Mouse (Mus musculus) NIH3T3 (cell line): ENCODE measurements at regions not wholly inside any gene's neighbourhood (a gene's known extent, or its start where the extent isn't known, plus 50 kb on each side); places are given as distances from the start of the nearest gene placed in this dataset.

Source experiments
- DNase-seq: peaks from one replicate; pipeline ENCODE4 v3.0.0-alpha.2; 2012; ENCODE audit warnings: low read depth

DNA sequence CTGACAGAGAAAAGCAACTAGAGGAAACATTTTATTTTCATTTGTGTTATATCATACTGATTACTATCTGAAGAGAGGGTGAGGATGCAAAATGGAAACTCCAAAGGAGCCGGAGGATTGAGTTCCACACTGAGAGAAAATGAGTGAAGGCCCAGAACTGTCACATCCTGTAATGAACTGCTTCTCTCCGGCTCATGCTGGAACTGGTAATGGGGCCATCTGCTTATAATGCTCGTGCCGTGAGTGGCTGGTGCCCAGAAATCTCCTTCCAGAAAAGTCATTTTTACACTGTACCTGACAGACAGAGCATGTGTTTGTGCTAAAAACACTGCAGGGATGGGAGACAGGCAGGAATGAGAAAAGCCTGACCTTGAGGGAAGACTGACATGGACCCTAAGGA, 483.5 kb upstream of the Pkdcc start:
- no peak for DNase-seq

DNA sequence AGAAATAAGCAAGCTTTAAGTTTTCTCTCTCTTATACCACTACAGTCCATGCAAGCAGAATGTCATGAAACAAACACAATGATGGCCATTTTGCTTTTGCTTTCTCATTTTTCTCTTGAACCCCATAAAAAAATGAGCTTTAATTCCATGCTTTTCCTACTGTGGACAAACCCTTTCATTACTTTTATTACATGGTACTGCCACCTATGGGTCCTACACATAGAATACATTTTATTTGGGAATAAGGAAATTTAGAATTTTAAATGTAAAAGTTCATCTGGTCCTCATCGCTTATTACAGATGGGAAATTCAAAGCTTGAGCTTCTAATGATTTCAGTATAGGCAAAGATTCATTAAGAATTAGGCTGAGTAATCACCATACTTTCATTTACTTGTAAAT, 472.6 kb upstream of the Pkdcc start:
- DNase-seq = no peak

DNA sequence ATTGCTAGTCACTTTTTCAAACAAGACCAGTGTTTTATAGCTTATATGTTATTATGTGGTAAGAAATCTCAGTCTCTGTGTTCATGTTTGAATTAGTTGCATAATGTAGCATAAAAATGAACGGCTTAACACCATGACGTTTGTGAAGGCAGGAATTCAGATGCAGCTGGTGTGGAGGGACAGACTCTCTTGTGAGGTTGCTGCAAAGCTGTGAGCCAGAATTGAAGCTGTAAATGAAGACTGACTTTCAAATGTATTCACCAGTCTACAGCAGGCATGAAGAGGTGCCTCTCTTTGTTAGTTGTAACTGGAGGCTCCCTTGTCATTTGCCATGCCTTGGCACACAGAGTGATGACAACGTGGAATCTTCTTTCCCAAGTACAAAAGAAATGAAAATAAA, 457.7 kb upstream of the Pkdcc start:
- DNase-seq = no peak

DNA sequence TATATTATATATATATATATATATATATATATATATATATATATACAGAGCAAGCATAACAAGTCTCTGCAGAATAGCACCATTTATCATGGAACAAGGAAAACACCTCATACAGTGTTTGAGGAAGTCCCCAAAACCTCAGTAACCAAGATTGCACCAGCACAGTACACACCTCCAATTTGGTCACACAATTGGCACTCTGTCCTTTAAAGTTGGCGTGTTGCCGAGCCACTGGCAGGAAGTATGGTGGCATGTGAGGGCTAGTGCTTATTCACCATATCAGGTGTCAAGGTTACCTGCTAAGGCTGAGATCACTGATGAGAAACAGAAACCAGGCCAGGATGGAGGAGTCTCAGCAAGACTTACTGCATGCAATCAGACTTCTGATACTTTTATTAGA, 436.0 kb upstream of the Pkdcc start:
- DNase-seq = no peak

DNA sequence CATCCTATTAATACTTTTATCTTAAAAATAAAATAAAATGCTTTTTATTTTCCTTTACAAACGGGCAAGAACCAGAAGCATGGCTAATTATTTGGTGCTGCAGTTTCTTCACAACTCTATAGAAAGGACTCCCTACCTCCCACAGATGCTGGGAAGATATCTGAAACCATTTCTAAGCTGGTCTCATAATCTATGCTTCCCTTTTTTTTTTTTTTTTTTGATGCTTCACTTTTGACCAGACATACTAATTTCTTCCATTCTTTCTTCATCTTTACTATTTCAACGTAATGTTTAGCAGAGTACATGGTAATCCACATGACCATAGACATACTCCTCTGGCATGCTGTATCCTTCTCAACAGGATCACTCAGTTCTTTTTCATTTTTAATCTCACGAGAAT, 393.0 kb upstream of the Pkdcc start:
- no peak for DNase-seq

DNA sequence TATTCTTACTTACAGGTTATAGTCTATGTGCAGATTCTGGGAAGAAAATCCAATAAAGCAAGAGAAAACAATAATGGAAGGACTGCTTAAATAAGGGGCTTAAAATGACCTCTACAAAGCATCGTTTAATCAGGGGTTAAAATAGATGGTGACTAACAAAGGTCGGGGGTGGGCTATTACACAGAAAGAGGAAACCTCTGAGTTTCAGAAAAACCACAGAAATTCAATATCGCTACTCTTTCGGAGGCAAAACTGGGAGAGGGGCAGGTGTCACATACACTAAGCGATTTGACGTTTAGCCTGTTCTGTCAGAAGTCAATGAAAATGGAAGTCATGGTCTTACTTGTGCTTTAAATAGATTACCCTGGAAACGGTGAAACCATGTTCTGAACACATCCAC, 391.0 kb upstream of the Pkdcc start:
- no peak for DNase-seq

DNA sequence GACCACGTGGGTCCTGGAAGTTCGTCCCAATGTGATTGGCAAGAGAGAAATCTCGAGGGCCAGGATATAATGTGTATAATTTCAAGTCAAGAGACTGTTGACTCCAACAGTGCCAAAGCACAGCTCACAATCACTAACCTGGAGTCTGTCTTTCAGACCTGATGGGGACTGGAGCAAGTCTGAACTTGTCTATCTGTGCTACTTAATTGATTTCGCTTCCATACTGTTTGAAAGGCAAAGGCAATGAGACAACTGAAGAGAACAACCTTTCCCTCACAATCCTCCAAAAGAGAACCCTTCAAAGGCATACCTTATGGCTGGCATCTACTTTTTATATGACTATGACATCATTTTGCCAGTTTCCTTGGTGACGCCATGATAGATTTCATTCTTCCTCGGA, 390.5 kb upstream of the Pkdcc start:
- no peak for DNase-seq

DNA sequence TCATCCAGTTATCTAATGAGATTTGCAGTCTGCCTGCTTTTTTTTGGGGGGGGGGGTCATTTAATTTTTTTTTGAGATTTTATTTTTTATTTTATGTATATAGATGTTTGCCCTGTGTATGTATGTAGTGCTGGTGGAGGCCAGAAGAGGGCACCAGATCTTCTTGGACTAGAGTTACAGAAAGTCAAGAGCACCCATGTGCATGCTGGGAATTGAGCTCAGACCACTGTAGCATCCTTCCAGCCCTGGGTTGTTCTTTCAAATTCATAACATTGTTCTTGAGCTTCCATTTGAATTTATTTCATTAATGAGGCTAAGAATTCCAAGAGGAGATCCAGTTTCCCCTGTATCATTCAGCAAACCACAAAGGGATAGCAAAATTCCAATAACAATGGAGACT, 387.9 kb upstream of the Pkdcc start:
- peak; percentile 3 for DNase-seq

DNA sequence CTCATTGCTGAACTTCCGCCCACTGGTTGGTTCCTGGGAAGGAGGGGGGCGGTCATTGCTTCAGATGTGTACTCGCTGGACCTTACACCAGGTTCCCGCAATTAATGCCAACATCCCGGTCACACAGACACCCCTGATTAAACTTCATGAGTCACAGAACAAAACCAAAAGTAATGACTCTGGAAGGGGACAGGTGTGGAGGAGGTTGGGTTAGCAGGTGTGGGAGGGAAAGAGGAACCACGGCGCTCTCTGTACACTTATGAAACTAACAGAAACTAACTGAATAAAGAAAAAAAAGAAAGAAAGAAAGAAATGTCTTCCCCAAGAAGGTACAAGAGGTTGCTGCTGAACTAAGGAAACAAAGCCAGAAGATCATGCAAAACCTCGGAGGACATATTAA, 387.3 kb upstream of the Pkdcc start:
- DNase-seq = no peak

DNA sequence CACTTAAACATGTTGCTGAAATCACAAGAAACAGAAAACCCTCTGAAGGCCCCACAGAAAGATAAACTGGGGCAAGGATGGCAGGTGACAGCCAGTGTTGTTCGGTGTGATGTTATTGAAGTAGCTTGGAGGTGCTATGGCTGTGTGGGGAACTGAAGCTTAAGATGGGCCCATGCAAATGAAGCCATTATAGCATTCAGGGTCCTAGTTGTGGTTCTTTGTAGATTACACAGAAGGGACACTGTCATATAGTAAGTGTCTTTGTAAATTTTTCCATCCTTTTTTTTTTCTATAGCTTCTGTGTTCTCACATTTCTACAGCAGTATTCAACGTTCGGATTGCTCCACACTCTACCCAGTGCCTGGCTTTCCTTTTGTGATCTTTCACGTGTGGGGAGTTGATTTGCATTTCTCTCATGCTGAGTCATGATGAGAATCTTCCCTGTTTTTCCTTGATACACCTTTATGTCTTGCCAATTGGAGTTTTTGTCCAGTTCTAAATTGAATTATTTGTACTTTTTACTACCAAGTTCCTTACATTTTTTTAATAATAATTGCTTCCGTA, 386.6 kb upstream of the Pkdcc start:
- no peak for DNase-seq

DNA sequence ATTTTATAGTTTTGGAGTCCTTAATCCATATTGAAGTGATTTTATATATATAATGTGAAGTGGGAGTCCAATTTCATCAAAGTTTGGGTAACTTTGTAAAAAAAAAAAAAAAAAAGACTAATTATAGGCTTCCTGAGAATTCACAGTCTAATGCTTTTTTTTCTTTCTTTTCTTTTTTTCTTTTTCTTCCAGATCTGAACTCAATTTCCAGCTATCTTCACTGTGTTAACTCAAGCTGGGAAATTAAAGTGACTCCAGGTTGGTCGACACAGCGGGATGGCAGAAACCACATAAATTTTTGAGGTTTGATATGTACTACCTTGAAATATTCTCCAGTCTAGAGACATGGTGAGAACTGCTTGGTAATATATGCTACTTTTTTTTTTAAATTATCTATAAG, 385.7 kb upstream of the Pkdcc start:
- no peak for DNase-seq

DNA sequence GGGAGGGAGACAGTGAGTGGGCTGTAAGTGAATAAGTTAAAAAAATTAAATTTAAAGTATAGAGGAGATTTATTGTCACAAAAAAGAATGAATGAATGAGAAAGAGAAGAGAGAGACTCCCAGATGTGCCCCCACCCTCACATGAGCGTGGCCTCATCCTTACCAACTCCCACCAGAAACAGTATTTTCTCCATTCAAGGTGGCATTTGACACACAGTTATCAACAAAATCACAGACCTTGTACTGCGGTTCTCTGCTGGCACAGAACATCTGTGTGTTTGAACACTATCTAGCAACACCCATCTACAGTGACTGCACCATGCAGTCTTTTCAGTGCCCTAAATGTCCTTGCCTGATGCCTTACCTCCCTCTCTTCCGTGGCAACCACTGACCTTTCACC, 380.9 kb upstream of the Pkdcc start:
- DNase-seq = no peak

DNA sequence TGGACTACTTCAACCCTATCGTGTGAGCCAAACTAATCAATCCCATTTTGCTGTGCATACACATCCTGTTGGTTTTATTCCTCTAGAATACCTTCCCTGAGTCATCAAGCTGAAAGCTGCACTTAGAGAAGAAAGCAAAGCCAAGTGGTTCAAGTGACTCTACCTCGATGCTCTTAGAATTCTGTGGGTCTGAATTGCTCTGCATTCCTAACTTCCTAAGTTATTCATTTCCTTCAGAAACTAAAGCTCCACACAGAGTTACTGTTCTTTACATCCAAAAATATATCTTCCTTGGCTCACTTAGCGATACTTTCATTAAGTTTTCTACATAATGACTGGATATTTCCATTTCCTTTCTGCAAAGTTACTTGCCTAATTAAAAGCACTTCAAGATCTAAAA, 379.0 kb upstream of the Pkdcc start:
- no peak for DNase-seq

DNA sequence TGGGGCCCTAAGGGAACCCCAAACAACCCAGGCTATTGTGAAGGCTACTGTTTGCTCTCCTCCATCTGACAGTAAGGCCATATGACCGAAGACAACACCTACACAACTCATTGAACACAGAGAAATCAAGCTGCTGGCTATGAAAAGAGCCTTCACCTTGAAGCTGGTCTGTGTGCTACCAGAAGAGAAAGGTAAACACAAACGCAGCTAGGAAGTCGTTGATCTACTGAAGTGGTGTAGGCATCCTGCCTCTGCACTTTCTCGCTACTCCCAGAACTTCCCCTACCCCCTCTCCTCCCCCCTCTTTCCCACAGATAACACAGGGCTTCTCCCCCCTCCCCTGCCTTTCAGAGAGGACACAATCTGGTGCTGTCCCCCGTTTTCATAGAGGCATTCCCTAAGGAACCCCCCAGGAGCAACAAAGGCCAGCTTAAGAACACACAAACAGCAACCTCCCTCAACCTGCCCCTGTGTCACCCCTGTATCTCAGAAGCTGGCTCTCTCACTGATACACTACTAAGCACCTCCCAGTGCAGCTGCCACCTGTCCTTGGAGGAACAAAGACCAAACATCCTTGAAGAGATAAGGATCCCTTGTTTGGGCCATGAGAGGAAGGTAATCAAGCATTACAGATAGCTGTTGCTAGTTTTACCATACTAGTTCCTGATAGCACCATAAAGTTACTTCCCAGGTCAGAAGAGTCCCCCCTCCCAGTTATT, 368.2 kb upstream of the Pkdcc start:
- no peak for DNase-seq

DNA sequence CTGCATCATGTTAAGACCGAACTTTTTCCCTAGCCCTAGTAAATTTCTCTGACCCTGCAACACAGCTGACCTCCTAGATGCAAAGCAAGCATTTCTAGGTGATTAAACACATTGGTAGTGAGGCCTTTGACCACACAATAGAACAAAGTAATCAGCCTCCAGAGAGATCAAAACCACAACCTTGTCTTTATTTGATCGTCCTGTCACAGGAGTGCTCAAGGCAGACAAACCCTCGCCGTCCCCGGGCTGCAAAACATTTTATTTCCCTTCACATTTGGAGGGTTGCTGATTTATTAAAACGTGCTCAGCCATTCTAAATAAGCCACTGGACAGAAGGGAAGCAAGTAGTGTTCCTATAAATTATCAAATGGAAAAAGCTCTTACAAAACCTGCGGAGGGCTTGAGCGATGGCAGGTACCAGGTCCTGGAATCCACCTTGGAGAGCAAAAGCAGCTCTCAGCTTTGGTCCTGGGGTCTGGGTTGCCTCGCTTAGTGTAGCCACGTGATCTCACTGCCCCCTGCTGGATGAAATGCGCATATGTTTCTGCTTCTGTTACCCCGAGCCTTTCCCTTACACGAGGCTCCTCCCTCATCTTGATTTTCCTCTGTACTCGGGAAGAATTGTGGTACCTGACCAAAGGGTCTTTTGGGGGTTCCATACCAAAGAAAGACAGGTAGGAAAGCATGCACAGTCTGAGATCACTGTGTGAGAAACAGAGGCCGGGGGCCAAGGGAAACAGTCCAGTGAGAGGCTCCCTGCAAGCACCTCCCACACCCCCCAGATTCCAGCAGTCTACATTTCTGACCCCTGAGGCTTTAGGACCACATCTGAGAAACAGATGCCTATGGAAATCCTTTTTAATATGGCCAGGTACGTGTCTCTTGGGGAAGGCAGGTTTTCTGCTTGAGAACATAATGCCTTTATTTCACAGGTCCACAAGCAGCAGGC, 357.6 kb upstream of the Pkdcc start:
- DNase-seq = peak; percentile 75

DNA sequence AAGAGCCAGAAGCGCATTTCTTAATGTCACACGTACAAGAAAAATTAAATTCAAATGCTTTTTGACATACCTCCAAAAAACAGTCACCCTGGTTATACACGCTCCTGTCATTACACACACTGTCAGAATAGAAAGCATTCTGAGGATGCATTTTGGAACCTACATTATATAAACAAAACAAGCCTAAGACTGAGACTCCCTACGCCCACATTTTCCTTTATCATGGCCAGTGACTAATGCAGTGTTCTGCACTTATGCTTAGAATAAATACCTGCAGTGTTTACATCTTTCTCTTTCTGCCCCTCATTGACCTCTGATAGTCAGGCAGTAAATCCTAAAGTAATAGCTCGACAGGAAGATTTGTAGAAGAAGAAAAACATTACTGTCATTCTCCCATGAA, 354.7 kb upstream of the Pkdcc start:
- no peak for DNase-seq

DNA sequence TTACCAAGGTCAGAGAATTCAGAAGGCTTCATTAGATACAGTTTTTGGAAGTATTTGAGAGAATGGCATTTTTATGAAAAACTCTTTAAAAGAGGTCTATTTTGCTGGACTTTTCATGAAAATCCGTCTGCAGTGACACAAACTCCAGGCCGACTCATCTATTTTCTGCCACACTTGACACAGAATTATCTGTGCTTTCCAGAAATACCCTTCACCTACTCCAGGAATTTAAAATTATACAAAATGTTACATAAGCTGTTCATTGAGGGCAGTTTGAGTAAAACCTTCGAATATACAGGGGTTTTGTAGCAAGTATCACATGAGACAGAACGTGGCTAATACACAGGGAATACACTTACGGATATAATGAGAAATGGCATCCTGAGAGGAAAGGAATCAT, 354.1 kb upstream of the Pkdcc start:
- no peak for DNase-seq

DNA sequence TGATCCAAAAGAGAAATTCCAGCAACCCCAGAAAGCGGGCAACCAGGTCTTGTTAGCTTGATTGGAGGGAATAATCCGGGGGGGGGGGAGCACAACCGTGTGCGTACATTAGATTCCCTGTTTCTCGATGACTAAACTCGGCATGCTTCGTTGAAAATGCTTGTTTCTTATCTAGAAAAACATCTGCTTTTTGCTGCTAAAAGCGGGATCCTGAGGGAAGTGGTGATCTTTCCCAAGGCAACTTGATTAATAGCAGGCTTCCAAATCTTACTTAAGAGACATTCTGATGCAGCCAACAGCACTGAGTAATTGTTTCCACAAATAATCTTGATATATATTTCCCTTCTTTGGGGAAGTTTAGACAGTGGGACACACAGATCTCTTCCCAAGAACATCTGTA, 338.0 kb upstream of the Pkdcc start:
- no peak for DNase-seq

DNA sequence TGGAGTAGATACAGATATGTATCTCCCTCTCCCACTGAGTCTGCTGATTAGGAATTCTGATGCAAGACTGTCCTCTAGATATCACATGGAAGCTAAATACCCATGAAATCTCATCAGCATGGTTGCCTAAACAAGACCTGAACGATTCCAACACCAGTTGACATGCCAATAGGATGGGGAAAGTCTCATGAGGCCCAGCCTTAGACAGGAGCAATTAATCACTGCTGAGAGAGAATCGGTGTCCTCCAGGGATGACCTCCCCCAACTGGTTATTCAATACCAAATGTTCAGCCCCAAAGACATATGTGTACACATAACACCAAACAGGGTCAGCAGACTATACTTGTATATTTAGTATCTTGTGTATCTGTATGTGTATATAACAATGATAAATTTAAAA, 314.5 kb upstream of the Pkdcc start:
- DNase-seq = no peak

DNA sequence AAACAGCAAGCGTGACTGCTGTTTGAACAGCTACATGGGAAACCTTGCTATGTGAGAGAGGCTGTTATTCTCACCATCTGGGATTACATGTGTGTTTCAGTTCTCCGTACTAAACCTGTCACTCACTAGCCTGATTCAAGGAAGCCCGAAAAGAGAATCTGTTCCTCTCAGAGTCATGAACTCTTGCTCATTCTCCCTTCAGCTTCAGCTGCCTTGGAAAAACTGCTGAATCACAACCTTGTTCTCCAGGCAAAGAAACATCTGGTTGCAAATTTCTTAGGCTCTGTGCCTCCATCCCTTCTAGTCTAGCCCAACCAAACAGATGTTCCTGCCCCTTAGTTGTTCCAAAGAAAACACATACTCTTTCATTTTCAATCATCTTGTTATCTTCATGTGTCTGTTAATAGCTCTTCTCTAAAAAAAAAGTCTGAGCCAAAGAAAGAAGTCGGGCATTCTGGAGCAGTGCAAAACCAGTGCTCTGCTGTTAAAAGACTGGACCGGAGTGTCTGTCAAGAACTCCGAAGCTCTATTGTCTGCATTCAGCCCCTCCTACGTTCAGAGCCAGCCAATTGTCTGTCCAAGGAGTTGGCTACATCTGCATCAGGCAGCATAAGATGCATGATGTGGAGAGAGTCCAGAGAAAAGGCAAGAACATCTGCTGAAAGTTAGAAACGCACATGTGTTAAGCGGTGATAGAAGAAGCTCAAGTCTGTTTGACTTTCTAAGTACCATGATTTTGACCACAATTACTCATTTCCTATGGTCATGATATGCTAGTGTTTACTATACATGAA, 313.8 kb upstream of the Pkdcc start:
- DNase-seq = peak; percentile 38

DNA sequence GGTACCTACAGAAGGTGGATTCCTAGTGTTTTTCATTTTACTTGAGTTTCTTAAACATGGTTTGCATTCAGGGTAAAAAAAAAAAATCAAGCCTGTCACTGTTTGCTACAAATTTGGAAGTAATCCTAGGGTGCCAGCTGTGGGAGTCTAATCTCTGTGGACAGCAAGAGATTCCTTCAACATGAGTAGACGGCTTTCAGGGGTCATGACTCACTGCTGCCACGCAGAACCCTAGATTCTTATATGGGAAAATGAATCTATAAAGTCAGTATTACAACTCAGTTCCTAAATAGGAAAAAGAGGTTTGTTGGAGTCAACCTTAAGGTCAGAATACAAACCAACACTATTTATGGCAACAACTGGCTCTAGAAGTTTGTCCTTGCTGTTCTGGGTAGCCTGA, 310.1 kb upstream of the Pkdcc start:
- peak; percentile 22 for DNase-seq

DNA sequence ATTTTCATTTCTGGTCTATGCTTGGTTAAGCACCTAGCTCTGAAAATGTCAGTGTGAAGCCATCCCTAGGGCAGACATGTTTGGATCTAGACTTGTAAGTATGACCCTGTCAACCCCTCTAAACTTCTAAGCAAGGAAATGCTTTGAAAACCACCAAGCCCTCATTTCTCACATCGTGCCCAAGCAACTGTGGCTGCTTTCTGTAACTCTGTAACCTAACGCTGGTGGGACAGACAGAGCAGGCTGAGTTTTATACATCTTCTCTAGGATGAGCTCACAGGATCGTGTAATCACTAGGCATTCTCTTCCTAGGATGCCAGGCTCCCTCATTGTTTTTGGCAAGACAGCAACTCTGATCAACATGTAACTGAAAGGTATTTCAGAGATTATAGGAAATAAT, 309.6 kb upstream of the Pkdcc start:
- no peak for DNase-seq
